Mouse (Mus musculus) embryonic facial prominence, embryonic 11.5 days (tissue): Measurements from ENCODE around the gene Nab1. TPM values are rescaled to one million over a fixed set of nuclear protein-coding genes. Genes with fewer than 3 reads are reported as not detected.

Experiments
- ATAC-seq: fragments of 200-750 bp; cut with Nextera tagmentation; replicated peaks from 2 replicates; pipeline ENCODE4 v1.8.0; 2017; ENCODE audit warnings: low read depth; ENCODE audit not compliant: insufficient number of reproducible peaks, low FRiP score, low TSS enrichment
- DNase-seq: peaks from one replicate; pipeline ENCODE4 v3.0.0-alpha.2; 2015; ENCODE audit warnings: low spot score
- H3K27ac ChIP-seq: fragments of 300-500 bp; sonication (generic); replicated peaks from 2 replicates; pipeline ENCODE4 v1.5.1; 2014; ENCODE audit warnings: mild to moderate bottlenecking, low read depth, low read length, control low read depth
- H3K27me3 ChIP-seq: fragments of 300-500 bp; sonication (generic); 2 replicates; pipeline ENCODE4 v1.6.1; 2014; ENCODE audit warnings: mild to moderate bottlenecking, low read length, moderate library complexity, mixed read lengths; ENCODE audit not compliant: control insufficient read depth, insufficient read depth
- H3K36me3 ChIP-seq: fragments of 300-500 bp; sonication (generic); replicated peaks from 2 replicates; pipeline ENCODE4 v1.6.1; 2014; ENCODE audit warnings: low read depth, mild to moderate bottlenecking, low read length, moderate library complexity, mixed read lengths; ENCODE audit not compliant: control insufficient read depth, insufficient read depth
- H3K4me1 ChIP-seq: fragments of 300-500 bp; sonication (generic); 2 replicates; pipeline ENCODE4 v1.6.1; 2014; ENCODE audit warnings: low read length, mixed read lengths; ENCODE audit not compliant: control insufficient read depth, insufficient read depth
- H3K4me2 ChIP-seq: fragments of 300-500 bp; sonication (generic); 2 replicates; pipeline ENCODE4 v1.6.1; 2014; ENCODE audit warnings: low read depth, mild to moderate bottlenecking, control low read depth, low read length, moderate library complexity
- H3K4me3 ChIP-seq: fragments of 300-500 bp; sonication (generic); 2 replicates; pipeline ENCODE4 v1.5.1; 2014; ENCODE audit warnings: low read depth, low read length, control low read depth
- H3K9ac ChIP-seq: fragments of 300-500 bp; sonication (generic); replicated peaks from 2 replicates; pipeline ENCODE4 v1.6.1; 2014; ENCODE audit warnings: mild to moderate bottlenecking, control low read depth, low read length
- H3K9me3 ChIP-seq: fragments of 300-500 bp; sonication (generic); replicated peaks from 2 replicates; pipeline ENCODE4 v1.6.1; 2016; ENCODE audit warnings: mild to moderate bottlenecking, low read length, inconsistent platforms, mixed read lengths; ENCODE audit not compliant: control insufficient read depth
- WGBS: fragments of 180-500 bp; shearing (Covaris S2); extraction: QIAGEN DNeasy Blood & Tissue Kit; methylation state at CpG from one replicate; pipeline ENCODE4 v1.1.7; 2014; 5-methylcytosine and 5-hydroxymethylcytosine counted together
- polyA plus RNA-seq: library from polyadenylated mRNA; unstranded; fragments of >200 nt; fragmentation: Nextera tagmentation; extraction: Ambion mirVana; gene quantifications from 2 replicates; pipeline ENCODE4 v1.2.1, GENCODE M21; 2014

Nab1 gene
- polyA plus RNA-seq, 1 experiment from 2014 or later, result 6.3 TPM

GRCm38 (mm10) chr1:52501090-52501489 is 611 bp upstream of the Nab1 start:
- H3K4me3 ChIP-seq, result peak overlapping the region; percentile 79; the same call in 1 of the 2 replicates
- H3K4me1 ChIP-seq, result no peaks in the 10 kb centered on the region
- no peaks in the 10 kb centered on the region for H3K27me3 ChIP-seq
- no peak overlapping the region for H3K9ac ChIP-seq
- no peak overlapping the region for H3K27ac ChIP-seq
- H3K36me3 ChIP-seq, result no peaks in the 10 kb centered on the region
- no peak overlapping the region for H3K4me2 ChIP-seq
- DNase-seq (no peak), ATAC-seq (no peak)
- H3K9me3 ChIP-seq, result no peaks in the 10 kb centered on the region
- 74% methylated on average over 1 of the region's 1 CpGs for WGBS

GRCm38 (mm10) chr1:52499601-52500313 is 722 bp downstream of the Nab1 start:
- Histone ChIP-seq H3K4me1 (no peaks in the 10 kb centered on the region), H3K9me3 (no peaks in the 10 kb centered on the region), H3K27me3 (no peaks in the 10 kb centered on the region), H3K36me3 (no peaks in the 10 kb centered on the region), H3K9ac (peak overlapping the region; percentile 82), H3K27ac (no peak overlapping the region), H3K4me2 (peak overlapping the region; percentile 73), H3K4me3 (peak overlapping the region; percentile 79)
- ATAC-seq (peak; percentile 37), DNase-seq (peak; percentile 40)
- WGBS, result under 1% methylated on average over 58 of the region's 68 CpGs

GRCm38 (mm10) chr1:52498786-52499450 is 1.6 kb downstream of the Nab1 start:
- Histone ChIP-seq H3K4me2 (no peak overlapping the region; the same call in 1 of the 2 replicates), H3K36me3 (no peaks in the 10 kb centered on the region), H3K4me3 (no peak overlapping the region), H3K9ac (no peak overlapping the region), H3K9me3 (no peaks in the 10 kb centered on the region), H3K4me1 (no peaks in the 10 kb centered on the region), H3K27me3 (no peaks in the 10 kb centered on the region), H3K27ac (no peak overlapping the region)
- peak; percentile 3 for DNase-seq
- no peak for ATAC-seq
- WGBS, result 19% methylated on average over 6 of the region's 6 CpGs

- H3K36me3 ChIP-seq, result no peaks in the 10 kb centered on the region
- H3K4me1 ChIP-seq, result no peaks in the 10 kb centered on the region
- ATAC-seq, result 0 out of 2 replicates have a peak, but pooled peaks have one; percentile 44
- no peaks in the 10 kb centered on the region for H3K9me3 ChIP-seq
- WGBS, result 66% methylated on average over 7 of the region's 7 CpGs
- H3K27ac ChIP-seq, result no peak overlapping the region
- H3K27me3 ChIP-seq, result no peaks in the 10 kb centered on the region
- H3K9ac ChIP-seq, result no peak overlapping the region
- peak; percentile 37 for DNase-seq
- no peak overlapping the region for H3K4me3 ChIP-seq
- H3K4me2 ChIP-seq, result no peak overlapping the region
Measured at GRCm38 (mm10) chr1:52489538-52490181, 10.8 kb downstream of the Nab1 start.

- Histone ChIP-seq H3K4me1 (no peaks in the 10 kb centered on the region), H3K4me3 (no peak overlapping the region), H3K9me3 (no peaks in the 10 kb centered on the region), H3K4me2 (no peak overlapping the region), H3K27me3 (no peaks in the 10 kb centered on the region), H3K27ac (no peak overlapping the region), H3K36me3 (no peaks in the 10 kb centered on the region), H3K9ac (no peak overlapping the region)
- 87% methylated on average over 4 of the region's 4 CpGs for whole genome bisulfite sequencing
- no peak for ATAC-seq
- DNase-seq, result no peak
Measured at GRCm38 (mm10) chr1:52484980-52485379, 15.5 kb downstream of the Nab1 start.

GRCm38 (mm10) chr1:52474291-52474690 is 26.2 kb downstream of the Nab1 start:
- no peaks in the 10 kb centered on the region for H3K36me3 ChIP-seq
- no peak overlapping the region for H3K27ac ChIP-seq
- WGBS, result 80% methylated on average over 1 of the region's 1 CpGs
- ATAC-seq (no peak), DNase-seq (no peak)
- H3K4me1 ChIP-seq, result no peaks in the 10 kb centered on the region
- no peak overlapping the region for H3K9ac ChIP-seq
- H3K9me3 ChIP-seq, result no peaks in the 10 kb centered on the region
- no peak overlapping the region for H3K4me3 ChIP-seq
- H3K27me3 ChIP-seq, result no peaks in the 10 kb centered on the region
- no peak overlapping the region for H3K4me2 ChIP-seq

- H3K27ac ChIP-seq, result no peak overlapping the region
- WGBS, result 33% methylated on average over 7 of the region's 7 CpGs
- H3K36me3 ChIP-seq, result no peaks in the 10 kb centered on the region
Measured at GRCm38 (mm10) chr1:52470811-52471489, 29.5 kb downstream of the Nab1 start.

More at GRCm38 (mm10) chr1:52470811-52471489, 29.5 kb downstream of the Nab1 start:
- Histone ChIP-seq H3K9ac (no peak overlapping the region), H3K4me2 (no peak overlapping the region), H3K4me3 (no peak overlapping the region), H3K4me1 (no peaks in the 10 kb centered on the region), H3K9me3 (no peaks in the 10 kb centered on the region), H3K27me3 (no peaks in the 10 kb centered on the region)
- peak; percentile 37 for DNase-seq
- ATAC-seq, result 0 out of 2 replicates have a peak, but pooled peaks have one; percentile 29
